Mouse (Mus musculus) heart, adult 9 months (tissue): Measurements from ENCODE around the gene Mmp14.

Experiments
- DNase-seq, 2 experiments: peaks; one replicate each; pipeline ENCODE4 v3.0.0; 2022; ENCODE audit warnings: low spot score in 2 of 2

The Mmp14 gene

DNA sequence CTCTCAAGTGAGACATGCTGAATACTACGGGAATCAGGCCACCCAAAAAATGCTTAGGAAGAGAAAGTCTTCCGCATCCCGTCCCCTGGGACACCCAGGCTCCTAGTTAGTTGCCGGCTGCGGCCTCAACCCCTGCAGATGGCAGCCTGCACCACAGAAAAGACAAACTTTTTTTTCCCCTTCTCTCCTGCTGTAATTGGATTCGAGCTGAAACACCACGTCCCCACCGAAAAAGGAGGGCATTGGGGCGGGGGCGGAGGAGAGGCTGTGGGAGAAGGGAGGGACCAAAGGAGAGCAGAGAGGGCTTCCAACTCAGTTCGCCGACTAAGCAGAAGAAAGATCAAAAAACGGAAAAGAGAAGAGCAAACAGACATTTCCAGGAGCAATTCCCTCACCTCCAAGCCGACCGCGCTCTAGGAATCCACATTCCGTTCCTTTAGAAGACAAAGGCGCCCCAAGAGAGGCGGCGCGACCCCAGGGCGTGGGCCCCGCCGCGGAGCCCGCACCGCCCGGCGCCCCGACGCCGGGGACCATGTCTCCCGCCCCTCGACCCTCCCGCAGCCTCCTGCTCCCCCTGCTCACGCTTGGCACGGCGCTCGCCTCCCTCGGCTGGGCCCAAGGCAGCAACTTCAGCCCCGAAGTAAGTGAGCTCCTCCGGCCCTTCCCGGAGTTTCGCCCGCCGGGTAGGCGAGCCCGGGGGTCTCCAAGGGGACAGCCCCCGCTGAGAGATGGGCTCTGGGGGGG lies at the start of gene Mmp14:
Gene Mmp14 (plus strand): TSS at position 279 of the 744 bp plus-strand sequence.
- DNase-seq = peak; percentile 72 to 77

DNA sequence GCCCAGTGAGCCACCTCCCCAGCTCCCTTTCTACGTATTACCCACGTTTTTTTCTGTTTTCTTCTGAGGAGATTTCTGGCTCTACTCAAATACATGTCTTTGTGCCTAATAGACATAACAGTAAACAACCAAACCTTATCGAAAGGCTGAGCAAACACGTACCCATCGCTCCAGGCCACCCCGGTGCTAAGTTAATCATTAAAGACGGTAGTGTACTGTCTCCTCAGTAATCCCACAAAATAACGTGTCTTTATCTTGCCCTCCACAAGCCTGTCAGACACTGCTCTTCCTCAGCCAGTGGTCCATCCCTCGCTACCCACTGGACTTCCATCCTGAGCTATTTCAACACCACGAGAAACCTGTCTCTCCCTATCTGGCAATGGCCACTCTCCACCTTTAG lies 49.6 kb upstream of the Mmp14 start:
- DNase-seq = no peak

DNA sequence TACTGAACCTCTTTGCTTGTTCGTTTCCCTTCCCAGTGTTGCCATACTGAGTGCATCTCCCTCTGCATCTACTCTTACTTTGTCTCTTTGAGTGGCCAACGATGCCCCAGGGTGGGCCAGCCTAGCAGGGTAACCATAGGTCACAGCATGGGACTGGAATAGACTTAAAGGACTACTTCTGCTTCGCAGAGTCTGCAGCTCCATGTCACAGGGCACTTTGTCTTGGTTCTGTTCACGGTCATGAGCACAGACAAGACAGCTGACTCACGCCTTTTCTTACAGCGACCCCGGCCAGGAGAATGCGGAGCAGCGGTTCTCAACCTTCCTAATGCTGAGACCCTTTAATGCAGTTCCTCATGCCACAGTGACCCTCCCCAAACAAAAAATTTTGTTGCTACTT lies 48.8 kb upstream of the Mmp14 start:
- no peak for DNase-seq

DNA sequence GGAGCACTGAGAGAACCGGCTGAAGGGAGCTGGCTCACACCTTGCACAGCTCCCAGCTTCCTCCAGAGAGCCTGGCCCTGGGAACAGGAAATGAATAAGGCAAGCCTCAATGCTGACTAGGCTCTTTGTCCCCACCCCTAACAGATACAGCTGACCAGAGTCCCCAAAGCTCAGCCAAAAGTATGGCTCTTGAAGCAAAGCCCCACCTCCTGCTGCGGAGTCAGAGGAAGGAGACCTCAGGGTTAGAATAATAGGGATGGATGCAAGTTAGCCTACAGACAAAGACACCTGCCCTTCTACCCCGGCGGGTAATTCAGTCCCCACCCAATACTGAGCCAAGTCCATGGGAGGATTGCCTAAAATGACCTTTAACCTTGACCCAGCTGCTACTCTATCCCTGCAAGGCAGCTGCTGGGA lies 48.0 kb upstream of the Mmp14 start:
- DNase-seq = peak; percentile 27 to 47

DNA sequence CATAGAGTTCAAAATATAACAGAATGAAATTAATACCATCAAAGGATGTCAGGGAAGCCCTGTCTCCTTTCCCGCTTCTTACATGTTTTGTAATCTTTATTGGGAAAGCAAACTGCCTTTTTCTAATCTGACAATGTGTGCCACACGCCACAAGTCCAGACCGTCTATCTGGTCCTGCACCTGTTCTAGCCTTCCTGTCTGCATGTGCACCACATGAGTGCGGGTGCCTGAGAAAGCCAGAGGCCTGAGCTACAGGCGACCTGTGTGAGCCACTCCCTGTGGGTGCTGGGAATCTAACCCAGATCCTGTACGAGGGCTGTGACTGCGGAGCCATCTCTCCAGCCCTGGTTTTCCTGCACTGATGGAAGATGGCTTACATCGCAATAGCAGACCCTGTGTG lies 47.0 kb upstream of the Mmp14 start:
- no peak for DNase-seq

DNA sequence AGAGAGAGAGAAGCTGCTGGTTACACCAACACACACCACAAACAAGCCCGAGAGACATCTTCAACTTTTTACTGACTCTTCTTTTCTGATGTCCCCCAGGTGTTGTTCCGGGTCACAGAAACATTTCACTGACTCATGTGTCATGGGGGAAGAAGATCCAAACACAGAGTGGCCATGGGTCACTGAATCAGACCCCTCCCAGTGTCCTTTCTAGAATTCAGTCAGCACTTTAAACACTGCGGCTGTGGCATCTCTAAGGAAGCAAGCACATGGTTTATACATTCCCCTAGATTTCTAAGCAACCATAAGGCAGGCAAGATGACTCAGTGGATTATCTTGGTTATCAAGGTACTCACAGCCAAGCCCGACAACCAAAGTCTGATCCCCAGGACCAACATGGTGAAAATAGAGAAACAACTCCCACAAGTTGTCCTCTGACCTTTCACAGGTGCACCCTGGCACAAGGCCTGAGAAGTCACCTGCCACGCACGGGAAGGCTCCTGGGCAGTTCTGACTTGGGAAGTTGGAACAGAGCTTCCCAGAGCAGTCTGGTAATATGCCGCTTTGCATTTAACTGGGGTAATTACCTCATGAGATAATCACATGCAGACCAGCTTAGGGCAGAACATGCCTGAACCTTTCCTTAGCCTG lies 45.3 kb upstream of the Mmp14 start:
- no peak for DNase-seq

DNA sequence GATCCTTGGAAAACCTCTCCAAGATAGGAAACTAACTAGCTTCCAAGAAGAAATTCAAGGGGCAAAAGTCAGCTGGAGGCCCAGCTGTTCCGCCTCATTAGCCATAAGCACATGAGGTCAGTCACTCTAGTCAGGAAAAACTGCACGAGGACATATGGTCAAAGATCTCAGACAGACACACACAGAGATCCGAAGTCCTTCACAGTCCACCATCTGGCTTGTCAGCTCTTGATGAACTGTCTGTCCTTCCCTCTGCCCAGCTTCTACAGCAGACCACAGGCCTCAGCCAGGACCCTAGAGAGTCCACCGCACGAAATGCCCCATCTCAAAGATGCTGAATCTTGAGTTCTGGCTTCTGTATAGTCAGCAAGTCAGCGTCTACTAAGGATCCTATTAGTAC lies 43.9 kb upstream of the Mmp14 start:
- no peak for DNase-seq

DNA sequence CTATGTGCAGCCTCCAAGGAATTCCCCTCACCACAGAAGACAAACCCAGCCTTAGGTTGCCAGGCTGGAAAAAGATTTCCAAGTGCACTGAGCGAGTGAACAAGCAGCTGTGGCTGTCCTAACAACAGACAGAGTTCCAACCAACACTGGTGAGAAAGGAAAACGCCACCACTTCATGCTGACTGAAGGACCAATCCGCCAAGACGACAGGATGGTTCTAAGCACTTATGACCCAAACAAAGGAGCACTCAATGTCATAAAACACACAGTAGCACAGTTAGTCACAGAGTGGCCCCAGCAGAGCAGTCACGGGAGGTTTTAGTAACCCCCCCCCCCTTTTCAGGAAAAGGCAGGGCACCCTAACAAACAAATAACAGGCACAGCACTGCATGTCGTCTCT lies 40.6 kb upstream of the Mmp14 start:
- DNase-seq = no peak

DNA sequence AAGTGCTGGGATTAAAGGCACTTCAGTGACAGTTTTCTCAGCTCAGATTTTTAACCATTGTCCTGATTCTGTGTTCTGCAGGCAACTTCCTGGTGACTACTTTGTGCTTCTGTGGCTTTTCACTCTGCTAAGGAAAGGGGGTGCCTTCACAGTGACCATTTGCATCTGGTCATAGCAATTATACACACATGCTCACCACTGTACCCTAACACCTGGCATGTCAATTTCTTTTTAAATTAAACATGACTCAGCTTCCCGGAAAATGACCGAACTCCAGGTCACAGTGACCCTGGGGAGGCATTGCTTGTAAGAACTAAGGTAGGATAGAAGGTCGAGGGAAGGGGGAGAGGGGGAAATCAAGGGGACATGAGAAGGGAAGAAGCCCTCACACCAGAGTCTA lies 37.6 kb upstream of the Mmp14 start:
- DNase-seq = no peak

DNA sequence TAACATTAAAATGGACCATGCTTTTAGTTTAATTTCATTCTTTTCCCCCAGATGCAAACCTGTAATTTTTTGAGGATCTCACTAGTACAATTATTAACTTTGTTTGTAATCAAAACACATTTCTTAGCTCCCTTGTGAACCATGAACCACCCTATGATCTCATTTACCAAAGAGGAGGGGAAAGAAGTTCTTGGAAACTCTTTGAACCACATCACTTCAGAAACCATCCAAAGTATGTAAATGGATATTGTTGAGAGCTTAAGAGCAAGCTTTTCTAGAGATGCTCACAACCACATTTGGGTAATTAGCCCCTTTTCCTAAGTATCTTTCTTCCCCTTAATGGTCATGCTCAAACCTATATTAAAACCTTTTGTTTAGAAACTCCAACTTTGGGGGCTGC lies 37.1 kb upstream of the Mmp14 start:
- no peak for DNase-seq

DNA sequence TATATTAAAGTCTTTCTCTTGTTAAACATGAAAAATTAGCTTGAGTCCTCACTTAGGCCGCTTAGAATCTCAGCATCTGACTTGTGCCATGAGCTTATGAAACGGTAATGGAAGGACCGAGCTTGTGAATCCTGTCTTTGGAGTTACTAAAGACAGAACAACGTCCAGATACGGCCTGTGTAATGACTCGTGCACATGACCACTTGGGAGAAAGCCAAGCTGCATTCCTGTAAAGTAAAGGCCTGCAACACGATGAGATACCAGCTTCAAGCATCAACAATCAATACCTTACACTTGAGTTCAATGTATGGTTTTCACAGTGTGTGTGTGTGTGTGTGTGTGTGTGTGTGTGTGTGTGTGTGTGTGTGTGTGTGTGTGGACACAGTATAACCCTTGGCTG lies 34.7 kb upstream of the Mmp14 start:
- no peak for DNase-seq

DNA sequence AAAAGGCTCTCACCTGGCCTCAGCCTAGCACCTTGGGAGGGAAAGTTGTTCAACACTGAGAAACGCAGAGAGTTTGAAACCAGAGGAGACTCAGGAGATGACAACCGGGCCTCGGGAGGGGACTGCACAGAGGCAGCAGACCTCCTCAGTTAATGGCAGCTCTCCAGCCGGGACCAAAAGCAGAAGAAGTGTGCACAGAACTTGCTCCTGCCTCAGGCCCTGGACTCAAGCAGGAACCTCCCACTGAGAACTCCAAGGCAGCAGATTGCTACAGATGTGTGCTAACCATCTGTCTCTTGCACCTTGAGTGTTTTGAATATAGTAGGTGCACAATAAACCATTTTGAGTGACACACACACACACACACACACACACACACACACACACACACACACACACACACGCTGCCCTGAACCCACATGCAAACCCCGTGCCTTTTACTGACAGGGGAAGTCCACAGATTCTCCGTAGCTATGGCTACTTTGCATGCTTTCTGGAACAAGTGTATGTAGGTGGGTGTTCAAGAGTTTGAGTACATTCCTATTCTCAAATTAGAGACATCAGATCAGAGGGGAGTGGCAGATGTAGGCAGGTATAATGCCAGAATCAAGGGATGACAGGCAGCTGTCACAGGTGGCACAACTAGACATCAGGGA lies 33.4 kb upstream of the Mmp14 start:
- DNase-seq = no peak

DNA sequence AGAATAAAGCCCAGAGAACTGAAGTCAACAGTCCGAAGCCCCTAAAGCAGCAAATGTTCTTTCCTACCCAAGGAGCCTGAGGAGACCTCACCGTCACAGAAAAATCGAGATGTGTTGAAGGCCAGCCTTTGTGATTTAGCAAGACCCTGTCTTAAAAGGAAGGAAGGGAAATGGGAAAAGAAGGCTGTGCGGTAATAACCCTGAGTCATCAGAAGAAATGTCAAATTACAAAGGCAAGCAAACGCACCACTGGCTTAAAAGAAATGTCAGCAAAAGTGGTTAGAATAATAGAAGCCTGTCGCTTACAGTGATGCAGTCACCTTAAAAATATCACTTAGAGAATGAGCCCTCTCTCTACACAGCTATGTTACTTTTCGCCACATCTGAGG lies 32.9 kb upstream of the Mmp14 start:
- no peak for DNase-seq

DNA sequence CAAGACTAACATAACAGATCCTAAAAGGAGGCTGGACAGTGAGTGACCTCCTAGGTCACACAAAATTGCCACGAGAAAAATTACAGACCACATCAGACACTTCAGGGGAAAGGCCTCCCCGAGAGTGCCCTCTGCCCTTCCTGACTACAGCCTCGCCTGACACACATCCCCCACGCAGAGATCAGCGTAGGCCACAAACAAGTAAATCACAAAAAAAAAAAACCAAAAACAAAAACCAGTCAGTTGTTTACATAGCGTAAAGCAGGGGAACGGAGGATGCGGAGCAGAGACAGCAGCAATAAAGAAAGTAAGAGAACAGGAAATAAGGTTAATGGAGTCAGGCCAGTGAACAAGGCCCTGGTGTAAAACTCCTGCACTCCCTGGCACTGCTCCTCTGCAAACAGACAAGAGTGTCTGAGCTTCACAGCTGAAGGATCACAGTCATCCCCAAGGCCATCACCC lies 32.5 kb upstream of the Mmp14 start:
- DNase-seq = no peak

DNA sequence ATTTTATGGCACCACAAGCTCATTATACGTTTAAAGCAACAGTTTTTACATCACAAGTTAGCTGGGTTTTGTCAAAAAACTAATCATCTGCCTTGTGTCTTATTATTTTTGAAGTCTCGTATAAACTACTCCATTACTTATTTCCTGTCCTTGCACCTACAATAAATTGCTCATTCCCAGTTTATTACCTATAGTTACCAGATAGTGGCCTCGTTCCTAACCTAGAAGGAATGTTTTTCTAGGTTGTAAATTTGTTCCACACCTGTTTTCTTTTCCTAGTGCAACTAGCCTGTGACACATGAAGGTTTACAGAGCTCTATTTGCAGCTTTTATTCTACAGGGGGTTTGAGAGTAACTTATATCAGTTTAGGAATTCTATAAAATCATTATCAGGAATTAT lies 29.7 kb upstream of the Mmp14 start:
- DNase-seq = no peak

DNA sequence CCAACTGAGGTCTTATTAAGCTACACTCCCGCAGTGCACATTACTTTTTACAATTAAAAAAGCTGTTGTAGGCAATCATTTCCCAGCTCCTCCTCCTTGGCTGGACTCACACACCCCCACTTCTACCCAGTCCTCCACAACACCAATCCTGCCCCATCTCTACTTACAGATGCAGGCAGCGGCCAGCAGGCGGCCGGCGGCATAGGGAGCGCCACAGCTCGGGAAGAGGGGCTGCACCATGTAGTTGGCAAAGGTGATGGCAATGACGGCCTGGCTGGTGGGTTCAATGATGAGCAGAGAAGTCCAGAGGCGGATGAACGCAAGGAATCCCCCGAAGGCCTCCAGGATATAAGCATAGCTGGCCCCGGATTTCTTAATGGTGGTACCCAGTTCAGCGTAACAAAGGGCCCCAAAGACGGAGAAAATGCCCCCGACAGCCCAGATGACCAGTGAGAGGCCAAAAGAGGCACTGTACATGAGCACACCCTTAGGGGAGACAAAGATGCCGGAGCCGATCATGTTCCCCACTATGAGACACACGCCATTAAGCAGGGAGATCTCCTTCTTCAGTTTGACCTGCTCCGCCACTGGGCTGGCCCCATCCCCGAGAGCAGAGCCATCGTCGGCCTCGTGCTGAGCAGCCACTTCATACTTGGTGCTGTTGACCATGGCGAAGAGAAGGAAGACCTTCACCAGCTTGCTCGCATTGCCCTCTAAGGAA lies 22.9 kb upstream of the Mmp14 start:
- no peak for DNase-seq

DNA sequence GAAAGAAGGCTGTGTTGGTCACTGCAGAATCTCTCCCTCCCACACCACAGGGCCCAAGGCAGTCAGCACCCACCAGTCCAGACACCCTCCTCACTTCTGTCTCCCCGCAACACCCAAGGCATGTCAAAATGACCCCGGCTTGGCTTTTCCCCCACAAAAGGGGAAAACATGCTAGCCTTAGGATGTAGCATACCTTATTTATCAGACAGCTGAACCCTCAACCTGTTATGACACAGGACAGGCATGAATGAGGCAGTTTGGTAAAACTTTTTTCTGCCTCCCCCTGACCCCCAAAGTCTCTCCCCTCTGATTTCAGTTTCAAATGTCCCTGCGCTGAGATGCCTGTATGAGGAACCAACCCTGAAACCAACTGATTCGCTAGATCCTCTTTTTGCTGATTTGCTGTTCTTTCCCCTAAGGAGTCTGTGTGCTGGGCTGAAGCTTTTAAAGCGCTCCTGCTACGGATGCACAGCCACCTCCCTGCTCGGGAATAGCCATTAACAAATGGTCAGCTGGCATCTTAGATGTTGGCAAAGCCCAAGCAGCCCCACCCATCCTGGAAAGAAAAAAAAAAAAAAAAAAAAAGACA lies 22.3 kb upstream of the Mmp14 start:
- DNase-seq = peak in 1 of 2 experiments; percentile 35

DNA sequence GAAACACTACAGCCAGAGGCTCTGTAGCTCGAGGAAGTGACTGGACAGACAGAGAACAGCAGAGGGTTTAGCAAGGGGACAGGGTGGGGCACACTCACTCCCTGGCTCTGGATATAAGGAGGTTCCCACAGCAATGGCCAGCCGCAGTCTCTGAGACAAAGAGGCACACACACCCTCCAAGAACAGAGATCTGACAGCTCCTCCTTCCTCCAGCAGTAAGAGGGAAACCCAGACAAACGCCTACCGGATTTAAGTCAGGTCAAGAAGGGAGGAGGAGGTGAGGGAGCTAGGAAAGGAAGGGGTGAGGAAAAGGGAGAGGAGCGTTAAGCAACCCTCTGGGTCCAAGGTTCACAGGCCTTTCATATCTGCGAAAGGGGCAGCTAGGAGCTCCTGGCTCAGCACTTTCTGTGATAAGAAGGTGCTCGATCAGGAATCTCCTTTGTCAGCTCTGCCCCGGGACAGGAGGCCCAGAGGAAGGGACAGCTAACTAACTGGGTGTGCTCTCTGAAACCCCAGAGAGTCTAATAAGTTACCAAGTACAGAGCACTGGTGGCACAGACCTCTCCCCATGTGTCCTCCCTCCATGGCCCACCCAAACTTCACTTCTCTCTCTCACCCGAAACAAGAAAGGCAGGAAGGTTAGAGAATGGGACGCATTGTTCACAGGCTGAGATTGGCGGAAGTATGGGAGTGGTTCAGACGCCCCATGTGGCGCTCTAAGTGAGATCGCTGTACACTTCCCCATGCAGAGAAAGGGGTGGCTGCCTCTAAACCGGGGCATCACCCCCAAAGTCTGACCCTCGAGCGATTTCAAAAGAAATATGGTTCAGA lies 21.2 kb upstream of the Mmp14 start:
- peak in 1 of 2 experiments; percentile 60 for DNase-seq

DNA sequence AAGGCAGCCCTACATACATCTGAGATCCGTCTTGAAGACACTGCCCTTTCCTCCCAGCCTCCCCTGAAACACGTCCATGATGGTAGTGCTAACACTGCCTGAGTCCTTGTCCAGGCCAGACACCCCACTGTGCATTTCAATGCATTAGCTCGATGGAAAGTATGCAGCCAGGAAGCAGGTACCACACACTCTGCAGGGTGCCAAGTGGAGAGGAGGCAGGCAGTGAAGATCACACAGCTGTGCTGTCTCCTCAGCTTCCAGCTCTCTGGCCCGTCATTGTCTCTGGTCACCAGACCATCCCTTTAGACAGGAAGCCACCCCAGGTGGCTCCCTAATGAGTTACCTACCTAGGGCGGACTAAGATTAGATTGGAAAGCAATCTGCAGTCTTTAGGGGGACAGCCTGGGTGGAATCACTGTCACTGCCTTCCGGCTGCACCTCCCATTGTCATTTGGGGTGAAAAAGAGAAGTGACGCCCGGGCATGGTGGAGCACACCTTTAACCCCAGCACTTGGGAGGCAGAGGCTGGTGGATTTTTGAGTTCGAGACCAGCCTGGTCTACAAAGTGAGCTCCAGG lies 19.3 kb upstream of the Mmp14 start:
- DNase-seq = no peak

DNA sequence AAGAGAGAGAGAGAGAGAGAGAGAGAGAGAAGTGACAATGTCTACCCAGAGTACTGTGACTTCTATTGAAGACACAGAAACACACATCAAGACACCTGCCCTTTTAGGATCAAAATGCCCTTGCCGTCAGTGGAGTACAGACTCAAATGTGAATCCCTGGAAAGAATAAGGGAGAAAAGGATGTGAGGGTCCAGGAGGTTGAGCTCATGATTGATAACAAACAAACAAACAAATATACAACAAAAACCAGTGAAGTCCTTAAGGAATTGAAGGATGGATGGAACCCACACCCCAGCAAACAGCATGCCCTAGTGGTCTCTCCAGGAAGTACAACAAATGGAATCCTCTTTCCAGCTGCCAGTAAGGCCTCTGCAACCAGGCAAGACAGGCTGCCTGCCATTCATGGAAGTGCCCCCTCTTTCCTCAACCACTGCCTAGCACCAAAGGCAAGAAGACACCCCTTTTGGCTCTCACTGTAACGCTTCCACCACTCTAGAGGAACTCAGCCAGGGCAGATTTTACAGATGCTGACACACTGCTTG lies 18.7 kb upstream of the Mmp14 start:
- no peak for DNase-seq
